In genomic region chr1:177609683-177610082, GRCm38 (mm10) we compare ENCODE assay signal across 20 mouse cellular contexts.
"Had no signal": no experiment of that assay in that cellular context is flagged by ENCODE, and none has a peak within 500 bp of the region (broad histone marks: within the 10 kb centered on the region; RNA-seq: fewer than 3 reads in every experiment).

No protein-coding gene starts in this region.

- H3K4me1 ChIP-seq: kidney, embryonic 15.5 days; stomach, embryonic 15.5 days had no signal

- ATAC-seq: midbrain, embryonic 15.5 days had no signal

- H3K36me3 ChIP-seq: kidney, embryonic 15.5 days; liver, embryonic 13.5 days; midbrain, embryonic 12.5 days; midbrain, embryonic 15.5 days; neural tube, embryonic 13.5 days; stomach, embryonic 15.5 days had no signal

- H3K27me3 ChIP-seq: kidney, embryonic 15.5 days; liver, embryonic 13.5 days; midbrain, embryonic 12.5 days; midbrain, embryonic 15.5 days; neural tube, embryonic 13.5 days; stomach, embryonic 15.5 days had no signal

- H3K9me3 ChIP-seq: kidney, embryonic 15.5 days; liver, embryonic 13.5 days; midbrain, embryonic 12.5 days; midbrain, embryonic 15.5 days; neural tube, embryonic 13.5 days; stomach, embryonic 15.5 days had no signal

- H3K9ac ChIP-seq: kidney, embryonic 15.5 days; liver, embryonic 13.5 days; midbrain, embryonic 12.5 days; midbrain, embryonic 15.5 days; neural tube, embryonic 13.5 days; stomach, embryonic 15.5 days had no signal

- H3K27ac ChIP-seq: kidney, embryonic 15.5 days; left cerebral cortex, adult 2 months; liver, embryonic 13.5 days; midbrain, embryonic 12.5 days; midbrain, embryonic 15.5 days; neural tube, embryonic 13.5 days; stomach, embryonic 15.5 days had no signal

- H3K4me3 ChIP-seq: kidney, embryonic 15.5 days; left cerebral cortex, adult 2 months; liver, embryonic 13.5 days; midbrain, embryonic 12.5 days; midbrain, embryonic 15.5 days; myocyte; neural tube, embryonic 13.5 days; stomach, embryonic 15.5 days had no signal

- H3K4me2 ChIP-seq: kidney, embryonic 15.5 days; liver, embryonic 13.5 days; midbrain, embryonic 12.5 days; midbrain, embryonic 15.5 days; neural tube, embryonic 13.5 days; stomach, embryonic 15.5 days had no signal

- DNase-seq: kidney, postnatal 10 days; kidney, postnatal 36 days; layer of hippocampus, postnatal 36 days; liver, embryonic 13.5 days; lung, adult 2 months; lung, postnatal 14 days; lung, postnatal 4 days; retina, postnatal 1 day; right cerebral cortex, postnatal 25 days; spleen, adult 18-20 months; thymus, adult 2 months; thymus, postnatal 14 days; thymus, postnatal 4 days had no signal
